Mouse (Mus musculus) regulatory T cell (primary cell): ENCODE results near the gene Eva1a.

Source experiments
- in situ Hi-C: fragments of 300-600 bp; cut with MboI, MseI; formaldehyde crosslinking; loops from one replicate; pipeline ENCODE4 v1.15.1; 2025; ENCODE audit warnings: high pct_unique_total_duplicates

Gene Eva1a

DNA sequence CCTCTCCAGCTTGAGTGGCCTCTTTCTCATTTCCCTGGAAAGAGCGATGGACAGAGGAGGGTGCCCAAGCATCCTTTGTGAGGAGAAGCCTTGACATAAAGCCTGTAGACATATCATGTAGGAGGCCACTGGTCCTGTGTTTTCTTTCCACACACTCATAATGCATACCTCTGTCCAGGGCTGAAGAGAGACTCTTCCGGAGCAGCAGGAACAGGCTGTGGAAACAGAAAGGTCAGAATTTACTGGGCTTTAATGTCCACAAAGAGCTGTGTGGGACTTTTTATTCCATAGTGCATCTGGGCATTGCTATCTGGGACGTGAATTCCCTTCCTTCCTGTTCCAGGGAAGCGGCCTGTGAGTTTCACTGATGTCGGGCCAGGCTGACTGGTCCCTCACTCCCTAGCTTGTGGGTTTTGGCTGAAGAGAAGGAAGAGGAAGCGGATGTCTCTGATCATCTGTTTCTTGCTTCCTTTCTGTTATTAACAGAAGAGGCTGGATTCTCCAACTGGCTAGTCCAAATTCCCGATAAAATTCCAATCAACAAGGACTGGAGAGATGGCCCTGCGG is 25.8 kb downstream of the Eva1a start:
- in situ Hi-C loops, result no loop called here

DNA sequence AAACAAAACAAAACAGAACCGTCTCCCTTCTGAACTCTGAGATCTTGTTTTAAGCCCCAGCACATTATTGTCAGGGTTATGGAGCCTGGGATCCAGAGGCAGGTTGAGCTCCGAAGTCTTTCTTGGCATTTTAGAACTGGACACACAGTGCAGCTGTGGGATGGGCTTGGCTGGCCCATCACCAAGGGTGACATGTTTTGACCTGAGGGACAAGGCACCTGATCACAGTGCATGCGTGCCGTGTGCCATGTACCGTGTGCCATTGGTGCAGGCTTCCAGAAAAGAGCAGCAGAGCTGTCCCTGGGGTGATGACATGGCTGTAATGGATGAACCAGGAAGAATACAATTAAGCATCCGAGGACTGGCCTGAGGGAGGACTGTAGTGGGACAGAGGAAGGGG is 29.6 kb downstream of the Eva1a start:
- in situ Hi-C loops, result no loop called here

DNA sequence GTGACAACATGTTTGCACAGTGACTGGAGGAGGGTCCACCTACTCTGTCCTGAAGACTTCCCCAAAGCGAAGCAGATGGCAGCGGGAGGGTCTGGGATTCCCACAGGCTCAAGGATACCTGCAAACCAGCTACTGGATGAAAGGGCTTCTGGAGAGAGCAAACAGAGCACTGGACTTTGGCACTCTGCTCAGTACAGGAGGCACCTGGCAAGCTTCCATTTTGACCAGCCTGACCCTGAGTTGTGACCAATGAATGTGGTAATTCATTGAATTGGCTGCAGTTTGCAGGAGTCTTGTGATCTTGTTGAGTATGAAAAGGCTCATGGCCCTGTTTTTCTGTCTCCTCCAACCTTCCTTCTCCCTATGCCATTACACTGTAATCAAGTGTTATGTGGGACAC is 32.2 kb downstream of the Eva1a start:
- in situ Hi-C loops, result no loop called here

DNA sequence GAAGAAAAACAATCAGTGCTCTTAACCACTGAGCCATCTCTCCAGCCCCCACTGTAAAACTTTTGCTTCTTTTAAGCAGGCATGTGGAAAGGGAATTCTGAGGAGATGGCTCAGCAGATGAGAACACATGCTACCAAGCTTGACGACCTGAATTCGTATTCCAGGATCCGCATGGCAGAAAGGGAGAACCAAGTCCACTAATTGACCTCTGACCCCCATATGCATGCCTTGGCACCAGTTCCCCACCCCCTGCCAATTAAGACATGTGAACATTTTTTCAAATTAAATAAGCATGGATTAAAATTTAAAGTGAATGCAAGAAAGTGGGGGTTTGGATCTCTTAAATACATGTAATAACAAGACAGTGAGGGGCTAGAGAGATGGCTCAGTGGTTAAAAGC is 32.7 kb downstream of the Eva1a start:
- in situ Hi-C loops, result no loop called here

DNA sequence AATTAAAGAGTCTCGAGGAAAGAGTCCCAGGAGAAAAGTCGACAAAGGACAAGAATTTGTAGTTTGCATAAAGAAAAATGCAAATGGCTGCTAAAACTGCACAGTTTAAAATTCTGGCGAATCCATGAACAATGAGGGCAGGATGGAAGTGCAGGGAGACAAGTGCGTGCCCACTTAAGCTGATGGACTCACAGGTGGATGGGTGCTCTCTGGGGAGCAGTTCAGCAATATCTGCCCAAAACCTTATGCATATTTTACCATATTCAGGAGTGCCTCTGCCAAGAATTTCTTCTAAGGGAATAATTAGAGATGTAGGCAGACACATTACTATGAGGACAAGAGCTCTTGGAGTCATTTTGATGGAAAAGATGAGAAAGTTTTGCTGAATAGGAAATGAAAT is 35.5 kb downstream of the Eva1a start:
- in situ Hi-C loops, result no loop called here

DNA sequence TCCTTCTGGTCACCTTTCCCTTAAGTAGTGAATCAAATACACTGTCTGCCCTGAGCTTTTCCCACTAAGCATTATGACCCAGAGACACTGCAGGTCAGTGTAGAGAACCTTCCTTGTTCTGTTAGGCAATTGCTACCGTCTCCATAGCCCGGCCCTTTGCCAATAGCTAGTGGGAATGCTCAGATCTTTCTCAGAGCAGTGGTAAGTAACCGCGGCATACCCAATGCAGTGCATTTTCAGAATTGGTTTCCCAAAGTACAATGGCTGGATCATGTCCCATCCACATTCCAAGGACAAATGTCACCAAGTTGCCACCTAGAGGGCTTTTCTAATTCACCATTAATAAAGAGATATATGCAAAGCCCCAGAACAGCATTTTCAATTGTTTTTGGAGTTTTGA is 38.0 kb downstream of the Eva1a start:
- in situ Hi-C loops, result no loop called here

DNA sequence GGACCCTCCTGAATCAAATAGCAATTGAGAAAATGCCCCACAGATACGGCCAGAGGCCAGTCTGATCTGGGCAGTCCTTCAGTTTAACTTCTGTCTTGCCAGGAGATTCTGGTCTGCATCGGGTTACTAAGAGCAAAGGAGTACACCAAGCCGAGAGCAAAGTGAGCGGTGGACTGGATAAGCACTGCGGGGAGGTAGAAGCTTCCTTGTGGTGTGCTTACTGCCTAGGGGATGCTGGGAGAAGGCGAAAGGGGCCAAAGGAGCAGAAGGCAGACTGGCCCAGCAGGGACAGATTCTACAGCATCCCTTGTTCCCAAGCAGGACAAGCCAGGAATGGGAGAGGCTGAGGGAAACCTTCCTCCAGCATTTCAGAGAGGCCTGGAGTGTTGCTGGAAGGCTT is 42.8 kb downstream of the Eva1a start:
- in situ Hi-C loops, result no loop called here

DNA sequence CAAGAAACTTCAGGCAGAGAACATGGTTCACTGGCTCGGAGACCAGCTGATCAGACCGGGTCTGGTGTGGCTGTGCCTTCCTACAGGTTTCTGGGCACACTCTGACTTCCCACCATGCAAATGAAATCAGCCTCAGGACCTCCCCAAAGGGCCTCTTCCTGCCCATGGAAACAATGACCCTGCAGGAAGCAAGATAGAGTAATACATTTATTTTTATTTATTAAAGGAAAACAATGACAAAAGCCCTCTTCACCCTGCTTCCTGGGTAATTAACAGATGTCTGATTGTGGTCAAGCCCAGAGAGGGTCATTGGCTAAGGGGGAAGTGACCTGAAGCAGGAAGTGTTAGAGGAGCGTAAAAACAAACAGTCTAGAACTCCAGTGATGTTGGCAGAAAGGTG is 43.4 kb downstream of the Eva1a start:
- in situ Hi-C loops, result no loop called here

DNA sequence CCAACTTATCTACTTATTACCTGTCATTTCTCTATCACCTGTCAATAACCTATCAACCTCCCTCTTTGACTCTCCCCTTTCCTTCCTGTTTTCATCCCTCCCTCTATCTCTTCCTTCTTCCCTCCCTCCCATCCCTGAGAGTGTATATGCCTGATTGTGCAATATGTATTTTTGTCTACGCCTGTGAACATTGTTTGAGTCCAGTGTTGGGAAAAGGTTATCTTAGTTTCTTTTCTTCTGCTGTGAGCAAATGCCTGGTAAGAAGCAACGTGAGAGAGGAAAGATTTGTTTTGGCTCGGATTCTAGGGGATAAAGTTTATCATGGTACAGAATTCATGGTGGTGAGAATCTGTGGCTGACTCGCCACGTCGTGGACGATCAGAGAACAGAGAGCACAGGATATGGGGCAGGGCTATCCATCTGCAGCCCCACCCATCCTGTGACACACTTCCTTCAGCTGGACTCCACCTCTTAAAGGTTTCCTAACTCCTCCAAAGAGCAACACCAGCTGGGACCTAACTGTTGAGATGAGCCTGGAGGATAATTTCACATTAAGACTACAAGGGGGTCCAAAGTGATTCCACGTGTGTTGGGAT is 44.6 kb downstream of the Eva1a start:
- in situ Hi-C loops, result no loop called here

DNA sequence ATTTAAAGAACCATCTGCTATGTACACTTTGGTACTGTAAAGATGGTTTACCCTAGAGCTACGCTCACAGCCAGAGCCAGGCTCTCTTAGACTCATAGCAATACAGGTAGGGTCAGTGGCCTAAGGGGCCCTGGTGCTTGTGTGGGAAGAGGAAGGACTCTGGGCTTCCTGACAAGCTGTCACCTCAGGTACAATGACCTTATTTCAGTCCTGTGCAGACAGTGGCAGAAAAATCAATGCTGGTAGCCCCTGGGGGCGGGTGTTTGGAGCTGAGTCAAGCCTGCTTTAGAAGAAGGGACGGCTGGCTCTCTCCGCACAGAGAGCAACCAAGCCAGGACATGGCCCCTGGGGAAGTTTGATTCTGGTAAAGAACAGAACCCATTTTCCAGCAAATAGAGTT is 47.3 kb downstream of the Eva1a start:
- in situ Hi-C loops, result no loop called here

DNA sequence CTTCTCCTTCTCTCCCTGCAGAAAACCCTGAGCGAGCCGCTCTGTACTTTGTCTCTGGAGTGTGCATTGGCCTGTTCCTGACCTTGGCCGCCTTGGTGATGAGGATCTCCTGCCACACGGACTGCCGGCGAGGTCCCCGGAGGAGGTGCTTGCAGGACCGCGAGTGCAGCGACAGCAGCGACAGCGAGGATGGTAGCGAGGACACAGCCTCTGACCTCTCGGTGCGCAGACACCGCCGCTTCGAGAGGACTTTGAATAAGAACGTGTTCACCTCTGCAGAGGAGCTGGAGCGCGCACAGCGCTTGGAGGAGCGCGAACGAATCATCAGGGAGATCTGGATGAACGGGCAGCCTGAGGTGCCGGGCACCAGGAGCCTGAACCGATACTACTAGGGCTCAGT is 50.9 kb downstream of the Eva1a start:
- in situ Hi-C loops, result no loop called here

DNA sequence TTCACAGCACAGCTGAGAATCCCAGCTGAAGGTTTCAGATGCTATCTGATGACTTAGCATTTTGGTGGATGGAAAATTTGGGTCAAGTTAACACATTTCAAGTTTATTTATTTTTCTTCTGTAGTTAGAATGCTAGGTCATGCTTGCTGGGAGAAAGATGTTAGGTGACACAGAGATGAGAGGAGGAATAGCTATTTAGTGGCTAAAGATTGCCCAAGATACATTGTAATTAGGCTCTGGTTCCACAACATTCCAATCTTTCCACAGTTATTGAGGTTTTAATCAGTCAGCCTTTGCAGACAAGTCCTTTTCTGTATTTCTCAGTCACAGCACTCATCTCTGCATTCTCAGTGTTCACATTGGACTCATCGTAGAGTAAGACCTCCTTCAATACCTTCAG is 56.9 kb downstream of the Eva1a start:
- in situ Hi-C loops, result no loop called here

DNA sequence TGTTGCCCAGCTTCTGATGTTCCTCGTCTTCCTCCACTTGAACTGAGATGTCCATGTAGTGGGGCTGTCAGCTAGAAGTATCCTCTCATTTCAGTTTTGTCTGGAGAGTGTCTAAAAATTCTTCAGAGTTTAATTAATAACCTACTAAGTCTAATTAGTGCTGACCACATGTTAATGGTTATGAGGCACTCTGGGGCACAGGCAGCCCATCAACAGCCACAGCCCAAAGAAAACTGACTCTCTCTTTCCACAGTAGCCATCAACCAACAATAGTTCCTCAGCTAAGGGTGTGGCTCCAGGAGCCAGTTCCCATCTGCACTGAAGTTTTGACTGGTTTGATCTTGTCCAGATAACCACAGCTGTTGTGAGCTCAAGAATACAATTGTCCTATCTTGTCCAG is 57.6 kb downstream of the Eva1a start:
- in situ Hi-C loops, result no loop called here

DNA sequence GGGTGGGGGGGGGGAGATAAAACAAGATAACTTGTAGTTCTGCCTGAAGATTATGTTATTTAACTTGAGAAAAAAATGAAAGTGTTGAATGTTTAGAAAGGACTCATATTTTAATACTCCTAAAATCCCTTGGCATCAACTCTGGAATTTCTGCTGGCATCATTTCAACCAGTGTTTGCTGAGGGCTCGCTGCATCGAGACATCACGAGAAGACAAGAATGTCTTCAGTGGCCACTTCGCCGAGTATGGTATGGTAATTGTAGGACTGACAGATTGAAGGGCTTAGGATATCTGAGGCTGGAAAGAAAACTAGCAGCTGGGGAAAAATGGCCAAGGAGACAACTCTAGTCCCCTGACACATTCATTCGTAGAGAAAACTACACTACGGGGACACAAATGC is 69.6 kb downstream of the Eva1a start:
- in situ Hi-C loops, result loop anchor here (10.0 kb wide), 1 partner anchor 594 kb away; the partner anchor contains the start of gene Pole4

DNA sequence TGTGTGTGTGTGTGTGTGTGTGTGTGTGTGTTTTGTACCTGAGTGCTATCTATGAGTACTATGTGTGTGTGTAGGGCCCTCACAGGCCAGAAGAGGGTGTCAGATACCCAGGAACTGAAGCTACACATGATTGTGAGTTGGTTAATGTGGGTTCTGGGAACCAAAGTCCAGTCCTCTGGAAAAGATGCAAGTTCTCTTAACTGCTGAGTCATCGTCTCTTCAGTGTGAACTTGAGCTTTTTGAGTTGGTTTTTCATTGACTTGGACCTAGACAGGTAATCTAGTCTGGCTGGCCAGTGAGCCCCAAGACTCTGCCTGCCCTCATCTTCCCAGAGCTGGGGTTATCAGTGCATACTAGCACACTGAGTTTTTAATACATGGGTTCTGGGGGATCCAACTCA is 70.3 kb downstream of the Eva1a start:
- in situ Hi-C loops, result loop anchor here (10.0 kb wide), 1 partner anchor 594 kb away; the partner anchor contains the start of gene Pole4

DNA sequence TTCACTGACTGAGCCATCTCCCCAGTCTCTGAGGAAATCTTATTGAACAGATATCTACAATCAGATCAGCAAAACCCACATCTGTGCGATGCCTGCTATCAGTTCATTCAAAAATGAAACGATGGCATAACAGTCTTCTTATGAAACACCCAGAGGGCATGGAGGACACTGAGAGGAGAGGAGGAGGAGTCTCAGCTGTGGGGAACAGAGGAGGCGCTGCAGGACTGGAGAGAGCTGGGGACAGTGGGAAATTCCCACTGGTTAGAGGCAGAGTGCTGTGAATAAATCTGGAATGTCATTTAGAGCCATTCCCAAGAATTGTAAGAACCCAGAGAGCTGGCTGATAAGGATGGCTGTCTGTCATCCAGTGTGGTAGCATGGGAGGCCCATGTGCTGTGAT is 70.7 kb downstream of the Eva1a start:
- in situ Hi-C loops, result loop anchor here (10.0 kb wide), 1 partner anchor 593 kb away; the partner anchor contains the start of gene Pole4

DNA sequence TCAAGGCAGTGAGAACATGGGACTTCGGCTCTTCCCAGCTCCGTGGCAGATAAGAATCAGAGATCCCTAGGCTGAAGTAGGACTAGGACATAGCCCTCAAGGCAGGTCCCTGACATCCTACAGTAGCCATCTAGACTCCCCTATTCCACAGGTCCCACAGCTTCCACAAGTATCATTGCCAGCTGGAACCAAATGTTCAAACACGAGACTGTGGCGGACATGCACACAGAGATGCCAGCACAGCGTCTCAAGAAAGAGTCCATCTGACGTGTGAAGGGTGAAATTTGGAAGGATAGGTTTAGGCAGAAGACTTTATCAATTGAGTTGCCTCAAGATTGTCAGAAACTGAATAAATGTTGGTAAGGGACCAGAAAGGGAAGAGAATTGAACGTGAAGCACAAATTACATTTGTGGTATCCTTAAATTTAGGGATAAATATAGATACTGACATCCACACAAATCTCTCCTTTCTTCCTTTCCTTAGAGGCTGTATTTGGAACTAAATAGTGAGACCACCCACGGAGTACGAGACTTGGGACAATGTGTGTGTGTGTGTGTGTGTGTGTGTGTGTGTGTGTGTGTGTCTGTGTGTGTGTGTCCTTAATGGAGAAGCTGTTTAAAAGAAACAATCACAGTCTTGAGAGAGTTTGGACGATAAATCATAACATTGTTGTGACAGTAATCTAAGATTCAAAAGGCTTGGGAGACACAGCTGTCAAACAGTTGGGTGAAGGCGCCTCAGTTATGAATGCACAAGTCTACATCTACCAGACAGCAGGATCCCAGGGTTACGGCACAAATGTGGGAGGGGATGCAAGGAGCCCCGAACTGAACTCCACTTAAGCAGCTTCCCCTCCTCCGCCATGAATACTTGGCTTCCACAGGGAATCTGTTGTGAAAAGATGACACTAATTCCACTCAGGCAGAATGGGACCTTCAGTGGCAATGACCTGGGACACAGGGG is 71.6 kb downstream of the Eva1a start:
- in situ Hi-C loops, result loop anchor here (10.0 kb wide), 1 partner anchor 592 kb away; the partner anchor contains the start of gene Pole4

DNA sequence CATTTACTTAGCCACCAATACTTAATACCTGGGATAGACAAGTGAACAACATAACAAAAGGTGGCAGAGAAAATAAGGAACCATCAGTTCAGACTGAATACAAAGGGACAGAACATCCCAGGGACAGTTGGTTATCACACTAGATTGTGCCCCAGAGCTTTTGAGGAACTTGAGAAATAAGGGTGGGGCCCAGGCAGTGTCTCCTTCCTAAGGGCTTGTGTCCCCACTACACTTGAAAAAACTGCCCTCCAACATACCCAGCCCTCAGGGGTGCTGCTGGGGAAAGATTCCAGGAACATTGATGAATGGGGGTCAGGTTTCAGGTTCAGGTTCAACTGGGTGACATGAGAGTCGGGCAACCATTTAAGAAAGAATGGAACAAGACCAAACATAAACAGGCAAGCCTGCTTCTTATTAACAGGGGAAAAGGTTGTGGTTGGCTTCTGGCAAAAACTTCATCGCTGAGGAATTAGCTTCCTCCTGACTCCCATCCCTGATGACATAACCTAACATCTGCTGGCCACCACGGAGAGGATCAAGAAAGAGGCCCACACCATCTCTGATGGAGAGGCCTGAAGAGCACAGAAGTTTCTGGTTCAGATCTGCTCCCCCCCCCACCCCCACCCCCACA is 74.6 kb downstream of the Eva1a start:
- in situ Hi-C loops, result loop anchor here (10.0 kb wide), 1 partner anchor 589 kb away; the partner anchor contains the start of gene Pole4

DNA sequence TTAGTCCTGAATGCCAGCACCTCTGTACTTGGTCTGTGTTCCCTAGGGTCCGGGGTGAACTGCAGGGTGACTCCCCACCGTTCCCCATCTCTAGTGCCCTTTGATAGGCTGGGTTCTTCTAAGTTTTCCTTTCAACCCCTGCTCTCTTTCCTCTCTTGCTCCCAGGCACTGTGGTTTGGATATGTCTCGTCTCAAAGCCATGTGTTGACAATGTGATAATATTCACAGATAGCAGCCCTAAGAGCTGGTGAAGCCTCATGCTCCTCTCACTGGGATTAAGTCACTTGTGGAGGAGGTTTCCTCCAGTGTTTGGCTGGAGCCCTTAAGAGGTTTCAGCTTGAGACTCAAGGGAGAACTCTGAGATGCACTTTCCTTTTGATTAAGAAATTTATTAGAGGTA is 75.3 kb downstream of the Eva1a start:
- in situ Hi-C loops, result loop anchor here (10.0 kb wide), 1 partner anchor 589 kb away; the partner anchor contains the start of gene Pole4

DNA sequence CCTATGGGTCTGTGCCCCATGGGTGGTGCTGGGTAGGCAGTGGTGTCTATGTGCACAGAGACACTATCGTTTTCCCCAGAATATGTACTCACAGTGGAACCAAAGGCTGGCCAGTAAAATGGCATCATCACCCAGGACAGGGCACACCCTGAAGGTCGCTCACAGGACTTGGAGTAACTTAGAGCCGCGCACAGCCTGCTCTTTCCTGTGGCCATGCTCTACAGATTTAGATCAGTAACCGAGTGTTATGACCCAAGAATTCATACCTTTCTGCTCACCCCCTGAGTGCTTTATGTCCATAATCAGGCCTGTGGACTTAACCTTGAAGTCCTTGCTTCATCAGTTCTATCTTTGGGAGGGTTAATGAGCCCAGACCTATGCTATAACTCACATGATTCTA is 77.0 kb downstream of the Eva1a start:
- in situ Hi-C loops, result loop anchor here (10.0 kb wide), 1 partner anchor 587 kb away; the partner anchor contains the start of gene Pole4

DNA sequence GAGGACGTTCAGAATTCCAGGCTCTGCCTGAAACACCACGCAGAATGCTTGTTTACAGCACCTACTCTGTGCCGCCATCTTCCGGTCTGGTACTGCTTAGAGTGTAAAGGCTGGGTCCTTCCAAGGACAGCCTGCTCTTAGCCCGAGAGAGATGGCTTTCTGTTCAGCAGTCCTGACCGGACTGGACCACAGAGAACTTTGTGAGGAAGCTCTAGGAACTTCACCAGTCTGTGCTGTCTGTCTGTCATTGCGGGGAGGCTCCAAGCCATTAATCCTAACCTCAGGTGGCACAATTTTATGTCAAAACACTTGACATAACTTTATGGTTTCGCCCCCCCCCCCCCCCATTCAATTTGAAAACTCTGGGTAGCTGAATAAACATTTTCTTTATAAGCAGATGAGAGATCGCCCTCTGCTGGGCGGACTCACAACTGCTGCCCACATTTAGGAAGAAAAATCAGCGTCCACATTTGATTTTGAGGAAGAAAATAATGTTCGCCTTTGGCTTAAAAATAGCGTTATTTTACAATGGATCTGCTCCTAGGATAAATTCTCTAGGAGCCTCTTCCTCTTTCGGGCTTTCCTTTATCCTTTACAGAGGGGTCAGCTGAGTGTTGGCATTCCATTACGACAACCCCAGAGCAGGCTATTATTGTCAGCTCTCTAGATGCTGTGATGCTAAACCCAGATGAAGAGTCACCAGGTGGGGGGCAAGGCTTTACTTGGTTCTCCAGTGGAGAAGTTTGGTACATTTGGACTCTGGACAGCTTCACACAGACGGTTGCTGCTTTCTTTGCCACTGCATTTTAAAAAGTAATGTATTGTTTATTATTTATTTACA is 78.7 kb downstream of the Eva1a start:
- in situ Hi-C loops, result loop anchor here (10.0 kb wide), 2 partner anchors 135 to 585 kb away; partner anchors contain the start of gene Pole4
